Mouse (Mus musculus) thymus, postnatal 14 days (tissue): ENCODE measurements around the gene Zfp663.

Experiments
- DNase-seq: peaks from one replicate; pipeline ENCODE4 v3.0.0; 2021

The Zfp663 gene

DNA sequence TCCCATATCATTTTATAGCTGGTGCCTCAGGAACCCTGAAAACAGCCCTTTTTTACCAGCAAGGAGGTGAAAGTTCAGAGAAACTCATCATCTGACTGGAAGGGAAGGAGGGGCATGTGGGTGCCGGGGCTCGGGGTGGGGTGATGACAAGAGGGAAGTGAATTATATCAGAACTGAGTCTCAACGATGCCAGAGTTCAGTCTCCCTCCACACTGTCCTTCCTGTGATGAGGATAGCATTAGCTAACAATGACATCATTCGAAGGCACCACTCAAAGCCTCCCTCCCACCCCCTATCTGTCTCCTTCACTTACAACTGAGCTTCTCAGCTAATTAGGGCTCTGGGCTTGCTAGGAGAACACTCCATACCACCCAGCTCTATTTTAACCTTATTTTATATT is 49.0 kb downstream of the Zfp663 start:
- DNase-seq: no peak

GRCm38 (mm10) chr2:165318941-165319340 is 49.6 kb downstream of the Zfp663 start:
- no peak for DNase-seq

GRCm38 (mm10) chr2:165317621-165318263 is 50.8 kb downstream of the Zfp663 start:
- DNase-seq: no peak

- DNase-seq: no peak
Observed at GRCm38 (mm10) chr2:165316837-165317473, 51.6 kb downstream of the Zfp663 start.

DNA sequence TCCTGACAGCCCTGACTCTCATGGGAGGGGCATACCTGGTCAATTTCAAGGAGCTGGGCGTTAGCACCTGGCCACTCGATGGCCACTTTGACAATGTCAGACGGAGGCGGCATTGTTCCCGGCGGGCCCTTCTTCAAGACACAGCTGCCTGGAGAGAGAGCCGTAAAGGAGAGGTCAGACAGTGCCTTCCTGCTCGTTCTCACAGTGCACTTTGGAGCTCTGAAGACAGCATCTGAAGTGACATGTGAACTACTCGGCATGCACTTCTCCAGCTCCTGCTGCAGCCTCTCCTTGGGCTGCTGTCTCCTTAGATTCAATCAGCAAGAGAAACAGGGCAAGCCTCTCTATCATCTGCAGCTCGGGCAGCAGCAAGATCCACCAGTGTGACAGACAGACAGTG is 52.3 kb downstream of the Zfp663 start:
- no peak for DNase-seq

DNA sequence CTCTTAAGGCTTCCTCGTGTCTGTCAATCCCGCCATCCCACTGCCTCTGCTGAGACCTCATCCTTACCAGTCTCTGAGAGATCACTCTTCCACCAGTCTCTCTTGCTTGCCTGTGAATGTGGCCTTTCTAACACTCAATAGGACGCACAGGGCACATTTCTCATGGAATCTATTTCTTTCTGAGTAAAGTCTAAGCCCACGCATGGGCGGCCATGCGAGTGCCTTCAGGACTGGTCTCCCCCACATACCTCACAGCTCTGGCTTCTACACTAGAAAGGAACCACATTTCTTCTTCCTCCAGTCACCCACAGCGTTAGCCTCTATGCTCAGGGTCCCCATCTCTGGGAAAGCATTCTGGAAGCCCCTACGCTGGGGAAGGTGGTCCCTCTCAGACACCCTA is 54.3 kb downstream of the Zfp663 start:
- no peak for DNase-seq

- DNase-seq: no peak
Observed at GRCm38 (mm10) chr2:165312381-165312780, 56.1 kb downstream of the Zfp663 start.

DNA sequence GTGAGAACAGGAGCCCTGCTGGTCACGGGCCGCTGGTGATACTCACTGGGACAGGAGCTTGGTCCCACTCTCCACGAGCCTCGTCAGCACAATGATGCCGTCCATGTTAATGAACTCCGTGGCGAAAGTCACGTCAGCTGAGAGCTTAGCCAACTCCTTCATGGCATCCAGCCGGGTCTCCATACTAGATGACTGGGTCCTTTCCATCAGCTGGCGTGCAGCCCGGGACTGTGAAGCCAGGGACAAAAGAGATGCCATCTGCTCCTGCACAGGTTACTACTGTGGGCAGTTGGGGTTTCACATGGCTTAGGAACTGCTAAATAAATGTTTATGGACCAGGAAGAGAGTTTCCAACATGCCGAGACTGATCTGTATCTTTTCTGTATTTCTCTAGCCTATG is 57.0 kb downstream of the Zfp663 start:
- DNase-seq: no peak

DNA sequence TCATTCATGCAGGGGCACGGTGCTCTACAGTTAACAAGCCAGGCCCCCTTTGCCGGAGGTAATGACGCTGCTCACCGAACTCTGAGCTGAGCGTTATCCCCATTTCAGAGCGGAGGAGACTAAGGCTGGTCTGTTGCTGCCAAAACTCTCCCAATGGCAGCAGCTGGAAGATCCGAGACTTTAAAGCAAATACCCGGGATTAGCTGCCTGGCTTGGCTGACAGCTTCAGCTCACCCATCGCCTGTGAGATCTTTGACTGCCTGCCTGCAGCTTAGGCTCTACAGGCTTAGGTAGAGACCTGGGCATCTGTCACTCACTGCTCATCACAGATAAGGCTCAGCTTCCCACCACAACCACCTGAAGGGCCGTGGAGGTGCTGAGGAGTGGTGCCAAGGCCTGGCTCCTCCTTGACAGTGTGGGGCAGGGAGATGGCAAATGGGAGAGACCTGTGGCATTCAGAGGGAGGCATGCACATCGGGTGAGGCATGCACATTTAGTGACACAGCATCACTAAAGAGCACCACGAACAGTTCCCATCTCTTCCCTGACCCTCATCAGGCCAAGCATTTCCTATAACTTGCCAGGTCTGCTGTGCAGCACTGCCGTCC is 57.6 kb downstream of the Zfp663 start:
- DNase-seq: no peak

DNA sequence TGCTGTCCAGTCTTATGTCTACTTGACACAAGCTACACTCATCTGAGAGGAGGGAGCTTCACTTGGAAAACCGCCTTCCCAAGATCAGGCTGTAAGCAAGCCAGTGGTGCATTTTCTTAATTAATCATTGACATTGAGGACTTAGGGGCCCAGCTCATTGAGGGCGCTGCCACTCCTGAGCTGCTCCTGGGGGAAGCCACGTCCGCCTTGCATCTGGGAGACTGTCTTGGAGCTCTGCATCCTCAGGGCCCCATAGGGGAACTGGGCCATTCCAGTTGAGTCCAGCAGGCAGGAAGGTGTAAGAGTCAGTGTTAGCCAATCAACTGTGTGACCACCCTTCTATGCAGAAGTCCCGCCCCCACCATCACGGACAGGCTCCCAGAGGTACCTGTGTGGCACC is 60.7 kb downstream of the Zfp663 start:
- no peak for DNase-seq

- DNase-seq: no peak
Observed at GRCm38 (mm10) chr2:165305438-165305837, 63.1 kb downstream of the Zfp663 start.

- no peak for DNase-seq
Observed at GRCm38 (mm10) chr2:165304819-165305218, 63.7 kb downstream of the Zfp663 start.

DNA sequence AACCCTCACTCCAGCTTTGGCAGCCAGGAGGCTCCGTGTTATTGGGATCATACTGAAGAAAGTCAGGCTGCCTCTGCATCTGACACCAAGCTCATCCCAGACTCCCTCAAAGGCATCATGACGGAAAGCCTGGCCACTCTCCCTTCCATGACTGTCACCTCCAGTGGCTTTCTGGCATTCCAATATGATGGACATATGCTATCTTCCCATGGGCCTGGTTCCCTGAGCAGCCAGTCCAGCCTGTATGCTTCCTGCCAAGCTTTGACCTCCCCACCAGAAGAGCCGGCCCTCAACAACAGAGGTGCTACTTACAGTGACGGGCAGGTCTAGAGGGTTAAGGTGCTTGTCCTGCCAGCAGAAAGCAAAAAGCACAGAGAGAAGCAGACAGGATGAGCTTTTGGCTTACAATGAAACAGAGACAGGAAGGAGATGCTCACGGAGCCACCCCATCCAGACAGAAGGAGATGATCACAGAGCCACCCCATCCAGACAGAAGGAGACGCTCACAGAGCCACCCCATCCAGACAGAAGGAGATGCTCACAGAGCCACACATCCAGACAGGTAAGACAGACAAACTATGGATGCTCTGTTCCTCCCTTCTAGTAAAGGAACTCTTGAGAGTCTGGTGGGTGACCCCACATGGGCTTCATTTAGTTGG is 65.0 kb downstream of the Zfp663 start:
- no peak for DNase-seq

DNA sequence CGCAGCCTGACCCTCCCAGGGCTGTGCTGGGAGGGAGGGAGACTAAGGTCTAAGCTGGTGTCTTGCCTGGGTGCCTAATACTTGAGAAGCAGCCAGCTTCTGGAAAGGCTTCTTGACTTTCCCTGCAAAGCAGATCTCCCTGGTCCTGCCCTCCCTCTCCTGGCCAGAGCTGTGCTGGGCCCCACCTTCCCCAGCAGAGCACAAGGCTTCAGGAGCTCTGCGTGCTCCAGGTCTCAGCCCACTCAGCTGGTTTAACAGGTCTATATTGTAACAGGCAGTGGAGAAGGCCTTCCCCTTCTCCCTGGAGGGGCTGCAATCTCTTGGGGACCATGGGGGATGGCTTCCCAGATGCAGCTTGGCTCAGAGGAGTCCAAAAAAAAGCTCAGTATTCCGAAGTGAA is 67.1 kb downstream of the Zfp663 start:
- no peak for DNase-seq
